Mouse (Mus musculus): ENCODE data around the gene Agbl1.

Agbl1 gene

DNA sequence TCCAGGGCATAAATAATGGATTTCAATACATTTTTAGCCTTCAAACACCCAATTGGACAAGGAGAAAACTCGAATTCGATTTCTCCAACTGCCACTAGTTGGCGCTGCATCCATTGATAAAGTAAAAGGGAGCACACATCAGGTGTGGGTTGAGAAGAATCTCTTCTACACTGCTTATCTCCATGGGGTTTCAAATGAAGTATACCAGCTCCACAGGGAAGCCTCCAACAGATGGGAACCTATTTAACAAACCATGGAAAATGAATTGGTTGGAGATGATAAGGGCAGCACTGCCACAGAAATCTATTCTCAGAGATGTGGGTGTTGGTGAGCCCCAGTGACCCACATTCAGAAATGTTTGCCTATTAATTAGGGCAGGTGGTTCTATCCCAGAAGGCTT, 741.6 kb downstream of the Agbl1 start:
- DNase-seq, result no peak

DNA sequence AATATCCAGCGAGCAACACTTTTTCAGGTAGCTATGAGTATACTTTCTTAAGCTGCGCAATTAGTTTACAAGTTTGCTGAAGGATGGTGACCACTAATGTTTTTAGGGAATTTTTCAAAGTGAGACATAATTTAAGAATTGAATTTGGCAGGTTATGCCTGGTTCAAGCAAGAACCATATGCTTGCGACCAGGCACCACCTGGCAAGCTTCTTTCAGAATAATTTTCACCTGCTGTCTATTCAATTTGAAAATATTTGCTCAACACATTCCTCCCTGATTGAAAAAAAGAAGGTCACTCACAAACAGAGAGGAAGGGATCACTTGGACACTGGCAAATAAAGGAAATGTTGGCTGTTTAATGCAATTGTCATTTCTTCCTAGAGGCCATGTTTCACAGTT, 779.9 kb downstream of the Agbl1 start:
- no peak for DNase-seq

DNA sequence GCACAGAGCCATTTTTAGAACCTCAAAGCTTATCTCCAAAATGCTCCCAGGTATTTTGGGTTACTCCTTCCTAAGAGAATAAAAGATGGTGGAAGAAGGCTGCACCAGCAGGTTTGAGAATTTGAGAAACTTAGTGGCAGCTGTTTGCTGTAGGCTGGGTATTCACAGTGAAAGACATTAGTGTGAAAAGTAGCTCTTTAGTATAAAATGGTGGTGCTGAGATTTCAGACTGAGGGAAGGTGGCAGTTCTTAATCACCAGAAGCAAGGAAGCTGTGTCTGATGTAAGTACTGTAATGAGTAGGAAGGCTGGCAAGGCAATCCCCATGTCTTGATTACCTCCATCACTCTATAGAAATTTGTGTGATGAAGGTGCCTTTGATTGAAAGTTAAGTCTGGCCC, 799.3 kb downstream of the Agbl1 start:
- DNase-seq, result no peak

DNA sequence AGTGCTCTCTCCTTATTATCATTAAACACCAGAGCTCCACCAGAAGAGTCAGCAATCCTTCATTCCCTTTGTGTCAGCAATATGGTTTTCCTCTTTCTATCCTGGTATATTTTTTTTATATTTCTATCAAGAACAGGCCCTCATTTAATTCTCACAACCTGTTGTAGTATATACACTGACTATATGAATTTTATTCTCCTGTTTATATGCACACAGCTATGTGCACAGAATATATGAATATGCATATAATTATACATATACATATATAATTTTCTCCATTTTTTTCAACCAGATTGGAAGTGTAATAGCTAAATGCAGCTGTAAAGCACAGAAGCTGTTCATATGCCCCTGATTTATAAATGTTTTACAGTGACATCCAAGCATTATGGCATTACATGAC, 846.3 kb downstream of the Agbl1 start:
- DNase-seq, result no peak

DNA sequence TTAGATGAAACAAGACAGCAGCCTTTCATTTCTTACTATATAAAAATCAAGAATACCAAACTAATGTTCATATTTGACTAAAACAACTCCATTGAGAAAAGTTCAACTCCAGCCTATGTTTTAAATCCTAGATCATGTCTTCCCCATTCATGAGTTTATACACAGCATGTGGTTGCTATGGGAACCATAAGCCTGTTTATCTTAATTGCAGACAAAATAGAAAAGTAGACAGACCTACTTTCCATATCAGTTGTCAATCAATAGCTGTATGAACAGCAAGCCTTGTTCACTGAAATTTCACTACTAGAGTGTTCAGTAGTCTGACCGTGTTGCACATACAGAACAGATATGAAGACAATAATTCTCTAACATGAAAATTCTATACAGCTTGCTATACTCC, 857.6 kb downstream of the Agbl1 start:
- DNase-seq, result no peak

DNA sequence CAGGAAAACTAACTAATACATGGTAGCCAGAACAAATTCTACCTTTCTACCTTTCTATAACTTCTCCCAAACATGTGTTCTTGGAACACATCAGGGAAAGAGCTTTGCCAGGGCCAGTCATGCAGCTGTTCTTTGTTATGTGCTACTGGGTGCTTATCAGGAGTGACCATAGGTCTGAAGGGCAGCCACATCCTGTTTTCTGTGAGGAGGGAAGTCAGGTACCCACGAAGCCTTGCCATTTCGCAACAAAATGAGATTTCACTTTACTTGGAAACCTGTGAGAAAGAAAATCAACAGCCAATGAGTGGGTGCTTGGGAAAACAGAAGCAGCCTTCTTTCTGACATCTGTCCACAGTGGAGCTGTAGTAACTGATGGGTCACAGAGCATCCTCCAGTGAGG, 865.5 kb downstream of the Agbl1 start:
- no peak for DNase-seq

DNA sequence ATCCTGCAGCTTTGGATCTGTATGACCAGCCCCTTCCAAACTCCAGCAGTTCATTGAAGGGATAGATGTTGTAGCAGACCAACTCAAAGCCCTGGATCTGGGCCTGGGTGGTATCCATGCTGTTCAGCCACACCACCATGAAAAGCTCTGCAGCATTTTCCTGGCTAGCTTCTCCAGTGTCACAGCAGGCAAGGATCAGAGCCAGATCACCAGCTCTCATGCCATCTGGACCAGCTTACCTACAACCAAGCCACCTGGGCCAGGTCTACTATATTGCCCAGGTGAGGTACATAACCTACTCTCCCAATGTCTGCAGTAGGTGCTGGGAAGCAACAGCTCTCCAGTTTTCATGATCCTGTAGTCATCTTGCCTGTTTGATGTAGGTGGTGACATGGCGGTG, 884.3 kb downstream of the Agbl1 start:
- no peak for DNase-seq

DNA sequence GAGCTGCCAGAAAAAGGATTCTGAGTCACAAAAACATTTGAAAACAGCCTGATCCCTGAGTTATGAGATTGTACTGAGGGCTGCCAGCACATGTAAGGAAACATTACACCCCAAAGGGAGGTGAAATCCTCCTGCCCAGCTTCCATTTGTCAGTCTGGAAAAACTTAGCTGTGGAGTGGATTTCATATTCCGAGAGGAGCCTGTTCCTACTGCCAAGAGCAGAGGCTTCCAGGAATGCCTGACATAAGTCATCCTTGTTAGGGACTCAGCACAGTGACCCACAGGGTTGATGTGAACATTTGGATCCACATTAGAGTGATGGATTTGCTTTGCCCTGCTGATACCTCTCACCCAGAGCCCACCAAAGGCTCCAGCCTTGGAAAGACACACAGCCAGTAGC, 899.4 kb downstream of the Agbl1 start:
- DNase-seq, result no peak

DNA sequence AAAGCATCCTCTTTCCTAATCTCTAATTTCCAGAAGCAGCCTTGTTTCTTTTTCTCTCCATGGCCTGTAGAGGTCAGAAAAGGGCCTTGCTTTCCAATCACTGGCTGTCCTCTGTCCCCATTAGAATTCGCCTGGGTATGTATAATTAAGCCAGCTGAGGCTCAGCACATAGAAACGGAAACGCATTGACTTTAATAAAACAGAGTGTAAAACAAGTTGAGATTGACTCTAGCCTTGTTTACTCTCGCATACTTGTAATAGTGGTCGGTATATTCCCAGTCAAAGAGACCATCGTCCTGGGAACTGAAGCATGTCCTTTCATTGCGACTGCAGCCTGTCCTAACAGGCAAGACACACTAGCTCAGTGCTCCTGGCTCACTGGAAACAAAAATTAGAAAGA, 902.3 kb downstream of the Agbl1 start:
- no peak for DNase-seq

DNA sequence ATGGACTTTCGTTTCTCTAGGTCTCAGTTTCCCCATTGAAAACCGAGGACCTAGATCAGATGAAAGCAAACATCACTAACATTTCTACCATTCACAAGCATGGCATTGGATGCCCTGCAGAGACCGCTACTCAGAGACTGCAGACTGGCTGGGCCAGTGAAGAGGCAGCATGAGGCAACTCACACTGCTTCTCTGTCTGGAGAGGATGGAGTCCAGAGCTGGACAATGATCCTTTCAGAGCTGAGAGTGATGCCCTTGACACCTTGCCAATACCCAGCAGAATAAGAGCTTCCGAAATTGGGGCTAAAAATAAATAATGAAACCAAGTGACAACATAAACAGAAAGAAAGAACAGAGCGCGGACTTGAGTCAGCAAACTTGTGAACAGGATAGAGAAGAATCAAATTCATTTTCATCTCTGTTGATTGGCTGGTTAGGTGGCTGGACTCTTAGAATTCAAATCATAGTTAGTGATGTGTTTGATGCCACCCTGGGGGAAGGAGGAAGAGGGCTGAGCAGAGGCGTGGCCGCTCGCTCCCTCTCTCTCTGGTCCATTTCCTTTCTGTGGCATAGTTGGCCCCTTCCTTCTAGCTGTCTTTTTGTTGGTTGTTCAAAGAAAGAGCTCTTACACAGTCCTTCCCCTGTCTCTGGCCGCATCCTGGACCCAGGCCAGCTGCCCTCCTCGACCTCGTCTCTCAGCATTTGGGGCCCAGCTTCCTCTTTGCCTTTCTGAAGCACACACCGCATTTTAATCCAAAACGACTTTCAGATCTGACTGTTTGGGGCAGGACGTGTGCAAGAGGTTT, 903.1 kb downstream of the Agbl1 start:
- DNase-seq, result peak; percentile 55

DNA sequence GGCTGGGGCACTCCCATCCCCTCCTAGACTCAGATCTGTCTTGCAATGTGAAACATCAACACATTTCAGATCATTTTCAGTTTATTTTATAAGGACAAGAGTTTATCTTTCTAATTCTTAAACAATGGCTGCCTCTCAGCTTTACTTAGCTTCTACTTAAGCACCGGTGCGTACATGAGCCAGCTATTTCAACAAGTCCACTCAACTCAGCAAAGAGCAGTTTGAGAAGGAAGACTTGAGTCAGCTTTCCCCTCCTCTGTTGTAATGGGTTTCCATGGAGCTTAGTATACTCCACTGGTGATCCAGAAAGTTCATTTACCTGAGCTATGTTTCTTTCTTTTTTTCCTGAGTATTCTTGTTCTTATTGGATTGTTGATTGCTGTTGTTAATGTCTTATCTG, 905.2 kb downstream of the Agbl1 start:
- DNase-seq, result no peak

DNA sequence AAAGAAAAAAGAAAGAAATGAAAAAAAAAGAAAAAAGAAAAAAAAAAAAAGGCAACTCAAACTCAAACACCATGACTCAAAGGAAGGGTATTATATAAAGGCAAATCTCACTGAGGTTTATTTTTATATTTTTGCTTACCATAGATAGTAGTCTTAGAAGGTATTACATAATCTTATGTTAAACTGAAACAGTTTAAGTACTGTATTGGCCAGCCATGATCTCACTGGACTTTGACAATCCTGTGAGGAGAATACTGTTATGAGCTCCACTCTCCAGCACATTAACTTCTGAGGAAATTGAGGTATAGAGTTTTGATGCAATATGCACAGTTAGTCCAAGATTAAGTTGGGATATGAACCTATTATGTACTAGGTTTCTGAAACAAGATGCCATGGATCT, 909.0 kb downstream of the Agbl1 start:
- DNase-seq, result no peak

DNA sequence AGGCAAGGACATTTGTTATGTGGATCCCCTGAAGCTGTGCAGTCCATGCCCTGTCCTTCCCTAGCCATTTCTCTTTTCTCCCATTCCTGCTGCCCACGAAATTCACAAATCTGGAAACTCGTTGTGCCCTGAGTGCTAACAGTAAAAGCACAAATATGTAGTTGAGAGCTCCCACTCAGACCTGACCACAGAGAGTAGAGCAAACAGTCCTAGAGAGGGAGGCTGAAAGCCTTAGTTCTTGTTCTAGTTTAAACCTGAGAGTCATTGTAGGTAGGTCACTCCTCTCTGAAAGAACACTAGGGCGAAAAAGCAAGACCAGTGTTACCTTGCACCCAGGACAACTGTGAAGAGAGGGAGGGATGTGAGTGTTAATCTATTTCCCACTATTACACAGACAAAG, 917.8 kb downstream of the Agbl1 start:
- DNase-seq, result no peak

DNA sequence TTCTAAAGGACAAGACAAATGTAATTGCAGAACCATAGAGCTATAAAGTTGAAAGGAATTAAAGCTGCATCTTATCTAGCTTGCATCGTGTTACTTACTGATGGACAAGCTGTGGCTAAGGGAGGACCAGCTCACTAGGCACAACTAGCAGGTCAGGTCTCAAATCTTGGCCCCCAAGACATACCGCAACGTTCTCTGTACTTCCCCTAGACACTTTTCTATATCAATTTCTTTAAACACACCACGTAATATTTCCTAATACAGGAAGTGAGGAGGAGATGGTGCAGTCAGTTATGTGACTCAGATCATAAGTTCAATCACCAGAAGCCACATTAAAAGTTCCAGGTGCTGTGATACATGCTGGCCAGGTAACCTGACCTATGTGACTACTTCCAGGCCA, 919.1 kb downstream of the Agbl1 start:
- no peak for DNase-seq

DNA sequence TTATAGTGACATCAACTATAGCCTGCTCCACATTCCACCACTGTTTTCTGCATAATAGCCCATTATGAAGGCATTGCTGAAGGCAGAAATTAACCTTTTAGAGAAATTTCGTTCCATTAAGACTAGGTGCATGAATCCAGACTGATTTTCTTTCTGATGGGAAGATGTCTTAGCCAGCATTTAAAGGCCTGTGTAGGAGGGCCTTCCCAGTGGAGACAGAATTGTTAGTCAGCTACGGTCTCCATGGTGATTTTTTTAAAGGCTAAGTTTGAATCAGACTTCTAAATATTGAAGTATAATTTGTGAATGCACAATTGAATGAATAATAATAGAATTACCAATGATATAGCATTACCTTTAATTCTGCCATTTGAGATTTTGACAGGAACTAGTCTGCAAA, 920.2 kb downstream of the Agbl1 start:
- DNase-seq, result no peak

DNA sequence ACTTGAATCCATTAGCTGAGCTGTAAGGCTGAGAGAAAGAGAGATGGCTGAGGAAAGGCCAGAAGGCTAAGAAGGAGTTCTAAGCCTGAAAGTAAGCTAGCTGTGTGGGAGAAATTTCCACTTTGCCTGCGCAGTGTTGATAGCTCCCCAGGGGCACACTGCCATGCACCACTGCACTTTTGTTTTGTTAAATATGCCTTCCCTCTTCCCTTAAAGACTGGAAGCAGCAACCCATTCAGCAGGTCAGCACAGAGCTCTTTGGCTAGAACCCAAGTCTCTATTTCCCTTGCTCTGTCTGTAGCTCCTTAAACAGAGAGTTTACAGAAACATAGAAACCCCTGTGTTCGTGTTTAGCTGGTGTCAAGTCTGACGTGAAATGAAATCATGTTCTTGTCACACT, 922.7 kb downstream of the Agbl1 start:
- no peak for DNase-seq

DNA sequence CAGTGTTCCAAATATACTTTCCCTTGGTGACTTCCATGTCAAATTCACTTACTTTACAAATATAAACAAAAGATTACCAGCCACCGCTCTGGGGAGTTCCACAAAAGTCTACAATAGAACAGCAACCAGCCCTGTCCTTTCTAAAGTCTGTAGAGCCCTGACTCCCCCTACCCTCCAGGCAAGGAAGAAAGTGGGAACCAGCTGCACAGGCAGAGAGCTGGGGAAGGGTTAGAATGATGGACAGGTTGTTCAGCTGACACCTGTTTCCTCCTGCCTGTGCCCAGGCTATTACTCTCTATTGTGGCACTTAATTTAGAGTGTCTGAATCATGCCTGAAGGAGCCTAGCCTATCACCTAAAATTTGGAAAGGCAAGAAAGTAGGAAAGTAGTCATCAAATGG, 923.2 kb downstream of the Agbl1 start:
- DNase-seq, result no peak

DNA sequence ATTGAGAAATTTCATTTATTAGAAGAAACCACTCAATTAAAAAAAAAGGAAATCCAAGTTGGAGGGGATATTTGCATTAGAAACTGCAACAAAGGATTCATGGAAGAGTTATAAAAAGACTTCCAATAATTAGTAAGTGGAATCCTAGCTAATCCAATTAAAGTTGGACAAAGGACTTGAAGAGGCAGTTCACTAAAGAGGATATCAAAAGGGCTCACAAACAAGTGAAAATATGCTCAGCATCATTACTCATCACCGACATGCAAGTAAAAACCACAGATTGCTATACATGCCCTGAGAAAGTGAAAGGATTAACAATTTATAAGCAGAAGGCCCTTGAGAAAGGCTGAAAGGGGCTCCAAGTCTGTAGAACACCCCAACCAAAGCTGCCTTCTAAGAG, 935.2 kb downstream of the Agbl1 start:
- DNase-seq, result no peak
